Mouse (Mus musculus) cortical plate, adult 2 months (tissue): ENCODE results near the gene Twf2. TPM values are rescaled to one million over a fixed set of nuclear protein-coding genes. Genes with fewer than 3 reads are reported as not detected.

ENCODE experiments used
- H3K27ac ChIP-seq: fragments of 200-500 bp; 2 replicates; pipeline ENCODE4 v1.5.1; 2012; ENCODE audit warnings: low read length, control low read depth, inconsistent platforms; ENCODE audit not compliant: insufficient read depth
- H3K4me1 ChIP-seq: fragments of 200-500 bp; 2 replicates; pipeline ENCODE4 v1.6.1; 2011; ENCODE audit warnings: low read length; ENCODE audit not compliant: control insufficient read depth, insufficient read depth
- H3K4me3 ChIP-seq: fragments of 200-500 bp; 2 replicates; pipeline ENCODE4 v1.5.1; 2011; ENCODE audit warnings: mild to moderate bottlenecking, low read length, control low read depth; ENCODE audit not compliant: insufficient read depth
- CTCF ChIP-seq: fragments of 200-500 bp; IDR thresholded peaks from 2 replicates; pipeline ENCODE4 v1.5.1; 2011; ENCODE audit warnings: mild to moderate bottlenecking, control low read depth, low read length; ENCODE audit not compliant: insufficient read depth; ENCODE audit errors: extremely low read depth
- POLR2A ChIP-seq: fragments of 200-500 bp; IDR thresholded peaks from 2 replicates; pipeline ENCODE4 v1.6.1; 2011; ENCODE audit warnings: mild to moderate bottlenecking, low read length, control low read depth; ENCODE audit not compliant: insufficient read depth; ENCODE audit errors: extremely low read depth
- polyA plus RNA-seq: library from polyadenylated mRNA; depleted of rRNA; stranded (reverse); fragments of >200 nt; gene quantifications from 2 replicates; pipeline ENCODE4 v1.2.3, GENCODE M21; 2012; rRNA removed

The Twf2 gene
- polyA plus RNA-seq: 97.3 and 106 TPM in 2 replicates

DNA sequence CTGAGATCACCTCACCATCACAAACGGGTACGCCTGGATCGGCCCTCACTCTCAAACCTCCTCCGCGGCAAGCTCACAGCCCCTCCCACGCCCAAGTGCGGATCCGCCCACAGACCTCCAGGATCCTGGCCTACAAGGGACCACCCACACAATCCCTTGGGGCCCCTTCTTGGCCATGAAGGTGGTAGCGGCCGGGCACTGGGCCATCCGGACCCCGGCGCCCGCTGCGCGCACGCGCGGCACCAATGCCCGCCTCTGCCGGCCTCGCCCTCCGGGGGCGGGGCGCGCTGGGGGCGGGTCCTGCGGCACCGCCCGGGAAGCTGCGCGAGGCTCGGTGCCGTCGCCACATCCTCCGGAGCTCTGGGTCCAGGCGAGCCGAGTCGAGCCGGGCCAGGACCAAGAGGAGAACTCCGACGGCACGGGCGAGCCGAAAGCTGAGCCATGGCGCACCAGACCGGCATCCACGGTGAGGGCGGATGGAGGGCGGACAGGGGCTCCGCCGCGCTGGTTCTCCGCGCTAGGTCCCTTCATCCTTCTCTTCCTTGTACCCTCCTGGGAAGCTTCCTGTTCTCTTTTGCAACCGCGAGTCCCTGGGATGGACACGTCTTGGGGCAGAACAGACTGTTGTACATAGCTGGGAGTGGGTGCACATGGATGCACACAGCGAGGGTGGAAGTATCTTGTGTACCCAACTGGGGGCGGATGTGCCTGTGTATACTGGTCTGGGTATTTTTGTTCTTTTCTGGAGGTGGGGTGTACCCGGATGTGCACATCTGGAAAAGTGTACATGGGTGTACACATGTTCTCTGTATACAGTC lies at the start of gene Twf2:
Gene Twf2 (plus strand): TSS at position 290 of the 818 bp plus-strand sequence.
- Histone ChIP-seq H3K4me3 (peak within 1 kb of the TSS; percentile 79), H3K4me1 (peaks cover 22% of the 10 kb centered on the region), H3K27ac (peak within 1 kb of the TSS; percentile 78)
- TF ChIP-seq CTCF (no peak), POLR2A (peak; percentile 71)

DNA sequence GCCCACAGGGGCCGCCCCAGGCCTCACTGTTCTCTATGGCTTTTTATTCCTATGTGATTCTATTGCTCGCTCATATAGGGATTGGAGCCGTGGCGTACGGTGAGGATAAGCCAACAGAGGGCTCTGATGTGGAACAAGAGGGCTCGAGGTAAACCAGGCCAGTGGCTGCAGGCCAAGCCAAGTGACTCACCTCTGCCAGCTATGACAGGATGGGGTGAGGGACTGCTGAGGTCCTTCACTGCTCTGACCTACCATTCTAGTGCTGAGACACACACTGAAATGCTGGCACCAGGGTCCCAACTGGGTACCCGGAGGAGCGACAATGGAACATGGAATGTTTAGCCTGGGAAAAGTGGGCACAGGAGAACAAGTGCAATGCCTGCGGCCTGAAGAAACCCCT lies 48.8 kb upstream of the Twf2 start:
- TF ChIP-seq CTCF: no peak
- no peak for TF ChIP-seq POLR2A
- H3K27ac ChIP-seq: no peak overlapping the region
- no peaks in the 10 kb centered on the region for H3K4me1 ChIP-seq
- H3K4me3 ChIP-seq: no peak overlapping the region

DNA sequence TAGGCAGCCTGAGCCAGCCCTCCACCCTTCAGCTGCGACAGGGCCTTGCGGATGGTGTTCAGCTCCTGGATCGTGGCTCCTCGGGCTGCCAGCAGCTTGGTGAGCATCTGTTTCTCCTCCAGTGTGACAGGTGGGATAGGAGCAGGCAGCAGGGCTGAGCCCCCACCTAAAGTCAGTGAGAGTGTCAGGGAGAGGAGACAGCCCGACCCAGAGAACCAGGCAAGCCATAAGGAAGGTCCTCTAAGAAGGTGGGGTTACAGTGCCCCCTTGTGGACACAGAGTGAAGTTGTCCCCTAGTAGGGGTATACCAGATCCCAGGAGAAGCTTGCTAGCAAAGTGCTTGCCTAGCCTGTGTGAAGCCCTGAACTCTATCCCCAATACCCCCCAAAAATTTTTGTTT lies 46.5 kb upstream of the Twf2 start:
- no peak overlapping the region for H3K4me3 ChIP-seq
- no peaks in the 10 kb centered on the region for H3K4me1 ChIP-seq
- TF ChIP-seq CTCF (peak; percentile 38), POLR2A (no peak)
- H3K27ac ChIP-seq: no peak overlapping the region

DNA sequence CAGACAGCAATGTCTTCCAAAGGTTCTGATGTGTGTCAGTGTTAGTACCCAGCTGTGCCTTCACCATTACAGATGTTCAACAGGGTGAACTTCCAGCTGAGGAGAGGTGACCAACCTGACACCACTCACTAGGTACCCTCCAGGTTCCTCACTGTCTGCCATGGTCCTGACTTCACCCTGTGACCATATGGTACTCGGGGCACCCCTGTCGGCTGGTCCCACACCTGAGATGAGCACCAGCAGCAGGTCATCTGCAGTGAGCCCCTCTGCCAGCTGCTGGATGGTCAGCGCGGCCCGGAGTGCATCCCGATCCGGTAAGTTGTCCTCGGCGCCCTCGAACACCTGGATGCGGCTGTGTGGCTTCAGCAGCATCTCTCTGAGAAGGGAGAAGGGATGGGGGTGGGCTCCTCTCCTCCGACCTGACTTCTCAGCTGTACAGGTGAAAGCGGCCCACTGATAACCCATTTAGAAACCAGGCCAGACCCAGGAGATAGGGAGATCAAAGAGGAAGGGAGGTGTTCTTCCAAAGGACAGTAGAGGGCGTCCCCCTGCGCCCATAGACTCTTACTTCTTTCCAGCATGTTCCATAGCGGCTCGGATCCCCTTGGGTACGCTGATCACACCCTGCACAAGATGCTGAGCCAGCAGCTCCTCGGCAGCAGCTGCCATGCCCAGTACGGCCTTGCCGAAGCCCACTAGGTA lies 45.8 kb upstream of the Twf2 start:
- no peak overlapping the region for H3K4me3 ChIP-seq
- H3K4me1 ChIP-seq: no peaks in the 10 kb centered on the region
- TF ChIP-seq CTCF: no peak
- TF ChIP-seq POLR2A: no peak
- no peak overlapping the region for H3K27ac ChIP-seq

DNA sequence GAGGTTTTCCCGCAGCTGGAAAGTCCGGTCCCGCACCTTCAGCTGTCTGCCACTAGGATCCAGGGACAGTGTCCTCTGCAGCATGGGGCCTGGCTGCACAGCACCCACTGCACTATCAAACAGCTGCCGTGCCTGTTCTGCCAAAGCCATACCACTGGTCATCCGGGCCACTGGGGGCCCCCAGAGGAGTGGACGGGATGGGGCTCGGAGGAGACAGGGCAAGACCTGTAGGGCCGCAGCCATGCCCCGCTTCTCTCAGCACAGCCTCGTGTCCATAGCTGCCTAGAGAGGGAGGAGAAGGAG lies 45.3 kb upstream of the Twf2 start:
- Histone ChIP-seq H3K4me1 (no peaks in the 10 kb centered on the region), H3K27ac (no peak overlapping the region), H3K4me3 (no peak overlapping the region)
- TF ChIP-seq POLR2A: no peak
- TF ChIP-seq CTCF: no peak

DNA sequence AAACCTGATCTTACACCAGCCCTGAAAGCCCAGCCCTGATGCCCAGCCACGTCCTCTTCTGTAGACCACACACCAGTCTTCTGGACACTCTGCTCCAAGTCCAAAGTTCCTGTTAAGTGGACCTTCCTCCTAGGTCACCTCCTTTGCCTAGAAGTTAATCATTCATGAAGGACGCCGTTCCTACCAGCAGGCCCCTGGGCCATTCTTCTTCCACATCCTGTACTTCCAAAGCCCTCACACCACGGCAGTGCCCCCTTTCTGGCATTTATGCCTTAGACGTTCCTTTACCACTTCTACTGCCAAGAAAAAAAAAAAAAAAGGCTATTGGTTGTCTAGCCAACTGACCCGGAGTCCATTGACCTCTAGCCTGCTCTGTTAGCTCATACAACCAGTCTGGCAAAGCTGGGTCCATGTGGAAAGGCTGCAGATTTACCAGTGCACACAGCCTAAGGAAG lies 44.8 kb upstream of the Twf2 start, which contains the start of gene Glyctk:
Gene Glyctk (minus strand): TSS at position 102 of the 455 bp plus-strand sequence.
- no peaks in the 10 kb centered on the region for H3K4me1 ChIP-seq
- no peak within 1 kb of the TSS for H3K4me3 ChIP-seq
- H3K27ac ChIP-seq: no peak within 1 kb of the TSS
- TF ChIP-seq POLR2A (no peak), CTCF (no peak)

DNA sequence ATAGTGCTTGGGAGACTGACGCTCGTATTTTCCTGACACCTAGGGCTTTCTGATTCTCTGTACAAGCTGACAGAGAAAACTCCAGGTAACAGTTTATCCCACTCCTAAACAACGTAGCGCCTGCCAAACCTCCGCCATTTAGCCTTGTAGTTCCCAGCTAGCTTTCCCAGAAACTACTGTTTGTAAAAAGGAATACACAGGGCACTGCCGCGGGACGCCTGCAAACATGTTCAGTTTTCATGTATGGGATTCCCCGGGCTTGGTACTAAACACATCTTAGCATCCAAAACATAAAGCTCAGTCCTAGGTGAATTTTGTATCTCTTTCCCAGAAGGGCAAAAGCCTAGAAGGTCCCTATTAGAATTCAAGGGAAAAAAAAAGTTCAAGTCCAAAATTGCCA lies 43.7 kb upstream of the Twf2 start:
- no peak overlapping the region for H3K27ac ChIP-seq
- H3K4me3 ChIP-seq: peak overlapping the region; percentile 74; the same call in 1 of the 2 replicates
- no peak for TF ChIP-seq POLR2A
- no peak for TF ChIP-seq CTCF
- H3K4me1 ChIP-seq: no peaks in the 10 kb centered on the region

DNA sequence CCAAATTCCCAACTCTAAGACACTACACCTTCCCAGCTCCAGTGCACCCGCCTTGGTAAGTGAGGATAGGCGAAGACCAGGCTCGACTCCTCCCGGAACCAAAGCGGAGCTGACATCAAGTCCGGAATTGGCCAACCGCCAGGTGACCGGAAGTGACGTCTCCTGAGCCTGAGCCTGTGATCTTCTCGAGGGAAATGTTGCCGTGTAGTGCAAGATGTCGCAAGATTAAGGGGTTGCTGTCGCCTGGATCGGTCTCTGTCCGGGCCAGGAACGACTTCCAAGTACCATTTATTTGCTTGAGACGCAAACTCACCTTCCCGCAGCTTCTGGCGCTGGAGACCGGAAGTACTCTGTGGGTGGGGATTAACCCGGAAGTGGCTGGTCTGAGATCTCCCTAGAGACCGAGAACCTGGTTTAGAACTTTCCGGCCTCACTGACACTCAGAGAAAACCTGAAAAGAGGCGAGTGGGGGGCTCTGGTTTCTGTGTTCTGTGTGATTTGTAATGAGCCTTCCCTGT lies 43.1 kb upstream of the Twf2 start:
- TF ChIP-seq POLR2A (peak; percentile 53; the same call in 1 of the 2 replicates), CTCF (no peak)
- Histone ChIP-seq H3K4me3 (peak overlapping the region; percentile 74), H3K27ac (peak overlapping the region; percentile 93), H3K4me1 (no peaks in the 10 kb centered on the region)

DNA sequence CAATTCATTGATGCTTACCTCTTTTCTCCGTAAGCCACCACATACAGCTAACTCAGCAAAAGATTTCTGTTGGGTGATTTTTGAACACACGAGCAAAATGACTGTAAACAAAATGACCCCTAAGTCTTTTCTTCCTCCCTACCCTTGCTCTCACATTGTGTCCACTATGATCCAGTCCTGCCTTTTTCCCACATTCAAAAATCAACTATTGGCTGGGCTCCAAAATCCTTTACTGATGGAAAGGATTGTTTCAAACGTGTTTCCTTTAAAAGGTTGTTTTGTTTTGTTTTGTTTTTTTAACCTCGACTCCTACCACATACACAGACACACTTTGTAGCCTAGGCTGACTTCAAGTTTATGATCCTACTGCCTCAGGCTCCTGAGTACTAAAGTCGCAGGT lies 42.5 kb upstream of the Twf2 start:
- Histone ChIP-seq H3K4me3 (peak overlapping the region; percentile 74), H3K4me1 (no peaks in the 10 kb centered on the region), H3K27ac (peak overlapping the region; percentile 93; the same call in 1 of the 2 replicates)
- no peak for TF ChIP-seq POLR2A
- TF ChIP-seq CTCF: no peak

DNA sequence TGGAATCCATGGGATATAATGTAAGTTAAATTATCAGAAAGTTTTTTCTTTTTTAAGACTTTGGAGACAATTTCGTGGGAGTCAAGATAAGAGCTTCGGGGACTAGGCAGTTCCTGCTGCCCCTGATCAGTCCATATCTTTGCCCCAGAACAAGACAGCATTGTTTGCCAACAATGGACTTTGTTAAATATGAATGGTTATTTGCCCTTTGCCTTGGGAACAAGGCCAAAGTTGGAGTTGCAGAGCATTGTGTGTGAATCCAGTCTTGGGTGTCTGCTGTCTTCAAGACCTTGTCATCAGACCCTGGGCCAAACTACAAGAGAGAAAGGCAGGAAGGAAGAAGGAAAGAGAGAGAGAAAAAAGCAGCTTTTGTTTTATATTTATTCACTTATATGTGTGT lies 36.2 kb upstream of the Twf2 start:
- TF ChIP-seq POLR2A: no peak
- TF ChIP-seq CTCF: no peak
- no peak overlapping the region for H3K27ac ChIP-seq
- no peak overlapping the region for H3K4me3 ChIP-seq
- H3K4me1 ChIP-seq: no peaks in the 10 kb centered on the region; the same call in 1 of the 2 replicates
